Mouse (Mus musculus): ENCODE measurements around the gene Gm10271. TPM values are rescaled to one million over a fixed set of nuclear protein-coding genes. Genes with fewer than 3 reads are reported as not detected.

Gene Gm10271
- polyA plus RNA-seq, 1 experiment, result not detected

- TF ChIP-seq GATA1 (IDR thresholded peaks at IDR 0.05; ENCODE audit: low read length), result no peak
Observed at GRCm38 (mm10) chr10:116986264-116987082, 14.1 kb upstream of the Gm10271 start, which contains the start of gene Best3. Gene Best3, plus strand, starts transcription at chr10:116986314.

GRCm38 (mm10) chr10:116984836-116985235, 12.4 kb upstream of the Gm10271 start:
- no peak for TF ChIP-seq GATA1 (IDR thresholded peaks at IDR 0.05; ENCODE audit: low read length)

- TF ChIP-seq GATA1 (IDR thresholded peaks at IDR 0.05; ENCODE audit: low read length), result no peak
Observed at GRCm38 (mm10) chr10:116982526-116982925, 10.1 kb upstream of the Gm10271 start.

GRCm38 (mm10) chr10:116980888-116981287, 8.5 kb upstream of the Gm10271 start:
- no peak for TF ChIP-seq GATA1 (IDR thresholded peaks at IDR 0.05; ENCODE audit: low read length)

- TF ChIP-seq GATA1 (IDR thresholded peaks at IDR 0.05; ENCODE audit: low read length), result no peak
Observed at GRCm38 (mm10) chr10:116980273-116980672, 7.9 kb upstream of the Gm10271 start.

GRCm38 (mm10) chr10:116978841-116979240, 6.4 kb upstream of the Gm10271 start:
- no peak for TF ChIP-seq GATA1 (IDR thresholded peaks at IDR 0.05; ENCODE audit: low read length)

- TF ChIP-seq GATA1 (IDR thresholded peaks at IDR 0.05; ENCODE audit: low read length), result no peak
Observed at GRCm38 (mm10) chr10:116977858-116978257, 5.4 kb upstream of the Gm10271 start.

- TF ChIP-seq GATA1 (IDR thresholded peaks at IDR 0.05; ENCODE audit: low read length), result no peak
Observed at GRCm38 (mm10) chr10:116977455-116977854, 5.0 kb upstream of the Gm10271 start.

- TF ChIP-seq GATA1 (IDR thresholded peaks at IDR 0.05; ENCODE audit: low read length), result no peak
Observed at GRCm38 (mm10) chr10:116968741-116969140, 3.7 kb downstream of the Gm10271 start.

- TF ChIP-seq GATA1 (IDR thresholded peaks at IDR 0.05; ENCODE audit: low read length), result no peak
Observed at GRCm38 (mm10) chr10:116966065-116966464, 6.3 kb downstream of the Gm10271 start.

- no peak for TF ChIP-seq GATA1 (IDR thresholded peaks at IDR 0.05; ENCODE audit: low read length)
Observed at GRCm38 (mm10) chr10:116965297-116965696, 7.1 kb downstream of the Gm10271 start.

- no peak for TF ChIP-seq GATA1 (IDR thresholded peaks at IDR 0.05; ENCODE audit: low read length)
Observed at GRCm38 (mm10) chr10:116964571-116964970, 7.8 kb downstream of the Gm10271 start.

- no peak for TF ChIP-seq GATA1 (IDR thresholded peaks at IDR 0.05; ENCODE audit: low read length)
Observed at GRCm38 (mm10) chr10:116964084-116964483, 8.3 kb downstream of the Gm10271 start.

GRCm38 (mm10) chr10:116962803-116963202, 9.6 kb downstream of the Gm10271 start:
- TF ChIP-seq GATA1 (IDR thresholded peaks at IDR 0.05; ENCODE audit: low read length), result no peak

- TF ChIP-seq GATA1 (IDR thresholded peaks at IDR 0.05; ENCODE audit: low read length), result no peak
Observed at GRCm38 (mm10) chr10:116962152-116962551, 10.3 kb downstream of the Gm10271 start.

GRCm38 (mm10) chr10:116957867-116958551, 14.4 kb downstream of the Gm10271 start:
- TF ChIP-seq GATA1 (IDR thresholded peaks at IDR 0.05; ENCODE audit: low read length), result no peak

All from G1E-ER4 (cell line).